Mouse (Mus musculus): Measurements from ENCODE around the gene Rpgr.

The Rpgr gene

DNA sequence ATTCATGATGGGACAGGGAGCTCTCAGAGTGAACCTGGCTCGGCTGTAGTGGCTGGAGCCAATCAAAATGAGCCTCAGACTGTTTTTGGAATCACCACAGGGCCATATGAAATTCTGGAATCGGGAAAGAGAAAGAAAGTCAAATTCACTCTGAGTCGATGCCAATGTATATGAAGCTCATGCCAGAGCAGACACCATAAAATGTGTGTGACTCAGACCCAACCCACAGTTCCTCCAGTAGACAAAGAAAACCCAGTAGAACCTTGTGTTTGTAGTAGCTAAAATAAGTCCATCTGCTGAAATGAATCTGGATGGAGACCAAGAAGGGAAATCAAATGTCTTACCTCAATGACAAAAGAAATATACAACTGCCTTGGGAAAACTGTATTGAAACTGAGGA lies 142.8 kb downstream of the Rpgr start:
- DNase-seq (ENCODE audit: low read depth, low spot score) = no peak

DNA sequence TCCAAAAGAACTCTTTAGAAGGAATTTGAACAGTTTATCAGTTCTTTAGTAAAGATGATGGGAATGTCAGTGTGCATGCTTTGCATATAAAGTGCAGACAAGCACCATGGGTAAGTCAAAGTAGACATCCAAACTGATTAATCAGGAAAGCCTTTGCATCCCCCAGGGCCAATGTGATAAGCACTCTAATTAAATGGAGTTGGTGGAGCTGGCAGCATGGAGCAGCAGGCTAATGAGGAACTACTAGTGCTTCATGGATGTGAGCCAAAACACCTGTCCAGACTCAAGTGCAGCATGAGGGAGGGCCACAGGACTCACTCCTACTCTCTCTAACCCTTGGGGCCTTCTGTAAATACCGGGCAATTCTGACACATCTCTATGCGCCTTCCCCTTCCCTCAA lies 145.2 kb downstream of the Rpgr start:
- DNase-seq (ENCODE audit: low read depth, low spot score) = no peak

DNA sequence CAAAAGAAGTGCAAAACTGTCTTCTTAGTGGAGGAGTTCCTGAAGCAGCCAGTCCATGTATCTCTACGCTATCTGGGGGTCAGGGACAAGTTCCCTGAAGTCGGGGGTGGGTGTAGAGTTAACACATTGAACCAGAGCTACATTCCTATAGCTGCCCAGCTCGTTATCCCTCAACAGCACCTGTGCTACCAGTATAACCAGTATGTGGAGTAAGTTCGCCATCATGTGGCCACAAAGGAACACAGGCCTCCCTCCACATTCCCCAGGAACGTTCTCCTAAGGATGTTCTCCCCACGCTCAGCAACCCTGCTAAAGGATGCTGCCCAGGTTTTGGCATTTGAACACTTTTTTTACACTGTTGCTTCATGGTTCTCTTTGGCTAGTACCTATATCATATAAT lies 146.0 kb downstream of the Rpgr start:
- peak; percentile 20 for DNase-seq (ENCODE audit: low read depth, low spot score)

GRCm38 (mm10) chrX:10069405-10069804 lies 147.3 kb downstream of the Rpgr start:
- DNase-seq (ENCODE audit: low read depth, low spot score) = no peak

DNA sequence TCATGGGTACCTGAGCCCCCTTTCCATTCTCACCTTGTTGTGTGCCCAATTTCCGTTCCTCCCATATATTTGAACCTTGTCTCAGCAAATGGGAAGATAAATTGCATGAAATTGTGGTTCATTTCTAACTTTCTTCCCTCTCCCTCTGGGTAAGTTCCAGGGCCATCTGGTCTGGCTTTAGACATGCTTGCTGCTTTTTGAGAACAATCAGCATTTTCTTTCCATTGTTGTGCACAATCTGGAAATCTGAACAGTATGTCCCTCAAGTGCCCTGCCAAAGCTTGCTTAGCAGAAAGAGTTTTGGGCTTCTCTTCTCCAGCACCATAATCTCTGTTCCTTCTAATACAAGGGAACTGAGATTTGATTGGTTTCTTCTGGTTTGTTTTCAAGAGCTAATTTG lies 152.9 kb downstream of the Rpgr start:
- DNase-seq (ENCODE audit: low read depth, low spot score) = no peak

DNA sequence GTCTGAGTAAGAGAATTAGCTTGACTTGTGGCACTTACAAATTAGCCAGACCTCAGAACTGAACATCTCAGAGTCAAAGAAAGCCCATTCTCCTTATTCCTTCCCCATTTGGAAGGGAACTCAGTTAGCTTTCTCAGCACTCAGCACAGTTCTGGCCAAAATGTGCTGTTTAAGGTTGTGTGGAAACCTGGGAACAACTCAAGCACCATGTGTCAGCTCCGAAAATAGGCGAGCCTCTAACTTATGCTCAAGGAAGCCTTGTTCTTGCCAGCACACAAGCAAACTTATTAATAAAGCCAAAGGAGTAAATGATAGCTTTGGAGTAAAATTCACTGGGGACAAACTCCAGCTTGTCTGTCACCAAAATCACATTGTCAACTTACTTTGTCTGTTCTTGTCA lies 153.4 kb downstream of the Rpgr start:
- DNase-seq (ENCODE audit: low read depth, low spot score) = no peak

DNA sequence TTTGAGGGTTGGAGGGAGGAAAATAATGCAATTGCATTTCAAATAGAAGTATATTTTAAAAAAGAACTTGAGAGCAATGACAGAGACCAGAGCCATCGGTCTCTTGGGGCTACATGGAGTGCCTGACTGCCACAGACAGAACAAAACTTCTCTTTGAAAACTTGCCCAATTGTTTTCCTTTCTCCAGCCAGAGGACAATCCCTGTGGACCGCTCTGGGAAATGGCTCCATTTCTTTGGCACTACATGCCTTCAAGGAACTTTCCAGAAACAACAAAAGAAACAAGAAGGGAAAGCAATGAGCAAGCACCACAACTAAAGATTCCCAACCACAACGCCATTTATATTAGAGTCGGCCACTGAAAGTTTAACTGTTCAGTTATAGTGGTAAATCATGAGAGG lies 154.5 kb downstream of the Rpgr start:
- no peak for DNase-seq (ENCODE audit: low read depth, low spot score)

- no peak for DNase-seq (ENCODE audit: low read depth, low spot score)
Observed at GRCm38 (mm10) chrX:10034666-10035065, 182.1 kb downstream of the Rpgr start.

Data from ZHBTc4 (cell line).